8 mouse cellular contexts compared by ENCODE assay signal in the genomic region with DNA sequence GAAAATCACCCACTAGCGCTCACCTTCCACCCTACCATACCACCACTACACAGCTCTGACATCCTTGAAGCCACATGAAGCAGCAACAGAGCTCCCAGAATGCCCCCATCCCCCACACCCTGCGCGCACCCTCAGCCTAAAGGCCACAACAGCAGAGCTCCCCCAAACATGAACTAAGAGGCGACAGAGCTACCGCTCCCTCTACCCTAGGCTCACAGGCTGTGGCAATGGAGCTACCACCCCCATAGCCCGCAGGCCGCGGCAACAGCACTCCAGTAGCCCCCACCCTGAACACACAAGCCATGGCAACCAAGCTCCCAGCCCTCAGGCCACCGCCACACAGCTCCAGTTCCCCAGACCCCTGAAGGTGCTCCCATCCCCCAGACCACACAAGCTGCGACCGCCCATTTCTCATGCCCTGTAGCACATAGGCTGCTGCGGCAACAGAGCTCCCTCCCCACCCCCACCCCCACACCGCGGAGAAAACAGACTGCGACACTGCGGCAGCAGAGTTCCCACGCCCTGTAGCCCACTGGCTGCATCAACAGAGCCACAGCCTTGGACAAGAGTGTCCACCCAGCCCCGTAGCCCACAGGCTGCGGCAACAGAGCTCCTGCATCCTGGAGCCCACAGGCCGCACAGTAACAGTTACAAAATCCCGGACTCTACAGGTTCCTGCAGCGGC. TPM values are rescaled to one million over a fixed set of nuclear protein-coding genes. Genes with fewer than 3 reads are reported as not detected.
DNase-seq lines count a peak whose midpoint lies in the region; ATAC-seq lines count a peak whose summit lies in the region.

No protein-coding gene starts in this region.

- intact Hi-C loops in left cerebral cortex, postnatal 36 days (cut with DNase I), result no loop called here

- peak overlapping the region; percentile 44 for H3K4me2 ChIP-seq in midbrain, embryonic 14.5 days (ENCODE audit: low read length)

- H3K9me3 ChIP-seq in midbrain, embryonic 14.5 days (ENCODE audit: control insufficient read depth, low read length), result peaks cover 16% of the 10 kb centered on the region

- H3K4me3 ChIP-seq in midbrain, embryonic 14.5 days (replicated peaks; ENCODE audit: low read depth, low read length), result peak overlapping the region; percentile 60

- no peaks in the 10 kb centered on the region for H3K36me3 ChIP-seq in midbrain, embryonic 14.5 days (ENCODE audit: control insufficient read depth, insufficient read depth, low read length)

- H3K4me1 ChIP-seq in midbrain, embryonic 14.5 days (ENCODE audit: control insufficient read depth, insufficient read depth, low read length), result no peaks in the 10 kb centered on the region

- peak overlapping the region; percentile 74 for H3K9ac ChIP-seq in midbrain, embryonic 14.5 days (replicated peaks; ENCODE audit: low read length)

- no peaks in the 10 kb centered on the region for H3K27me3 ChIP-seq in midbrain, embryonic 14.5 days (ENCODE audit: control insufficient read depth, insufficient read depth, low read length)

- peak; percentile 1 for DNase-seq in ovary, postnatal 10 days (ENCODE audit: low spot score)
- no peak for DNase-seq in ovary, postnatal 14 days (ENCODE audit: low spot score)
- peak; percentile 53 to 69 for DNase-seq in cerebellum, postnatal 14 days
- peak; percentile 5 to 6 for DNase-seq in frontal cortex, postnatal 25 days (ENCODE audit: low spot score in 2 of 2)
- DNase-seq in kidney, adult 11 months, result peak; percentile 11
- peak; percentile 27 to 44 for DNase-seq in left cerebral cortex, postnatal 36 days (ENCODE audit: low spot score in 2 of 2)
- peak; percentile 79 for DNase-seq in midbrain, embryonic 14.5 days
- peak; percentile 22 for DNase-seq in thymus, postnatal 14 days

- peak overlapping the region; percentile 89 for H3K27ac ChIP-seq in midbrain, embryonic 14.5 days (replicated peaks; ENCODE audit: low read depth, low read length)

- WGBS in midbrain, embryonic 14.5 days, result 47% methylated on average over 22 of the region's 22 CpGs

- peak; percentile 84 for ATAC-seq in midbrain, embryonic 14.5 days (ENCODE audit: low FRiP score, low TSS enrichment)

RNA-seq across cellular contexts. Expression of a gene that starts 0.8 kb away (rescaled TPM):
- total RNA-seq in left cerebral cortex, postnatal 36 days (2021), result 1,000 to 10,000 TPM; 2,435 to 2,615 TPM
- polyA plus RNA-seq in midbrain, embryonic 14.5 days (2014; fragmentation: Nextera tagmentation; extraction: Ambion mirVana), result 590 and 696 TPM in 2 replicates

RNA-seq across cellular contexts. Expression of a gene that starts 0.8 kb away (rescaled TPM):
- 10 to 100 TPM; 59.3 to 81.3 TPM for total RNA-seq in left cerebral cortex, postnatal 36 days (2021)
- 7.9 and 10.8 TPM in 2 replicates for polyA plus RNA-seq in midbrain, embryonic 14.5 days (2014; fragmentation: Nextera tagmentation; extraction: Ambion mirVana)
